Mouse (Mus musculus) myocyte (in vitro differentiated cells): ENCODE results near the gene Sstr3. TPM values are rescaled to one million over a fixed set of nuclear protein-coding genes. Genes with fewer than 3 reads are reported as not detected.
A peak's percentile ranks its signal among the peaks of the same experiment; 100 is the strongest.

Experiments used
- H3K27me3 ChIP-seq: one replicate; pipeline ENCODE4 v1.6.1; 2011; ENCODE audit not compliant: control insufficient read depth, insufficient read depth, insufficient read length
- H3K36me3 ChIP-seq: one replicate; pipeline ENCODE4 v1.6.1; 2011; ENCODE audit not compliant: control insufficient read depth, insufficient read depth
- H3K4me2 ChIP-seq: one replicate; pipeline ENCODE4 v1.6.1; 2011; ENCODE audit warnings: low read depth, control low read depth
- H3K4me3 ChIP-seq: one replicate; pipeline ENCODE4 v1.5.1; 2011; ENCODE audit warnings: mild to moderate bottlenecking, control low read depth, moderate library complexity
- H3K79me2 ChIP-seq: one replicate; pipeline ENCODE4 v1.6.1; 2011; ENCODE audit not compliant: control insufficient read depth, insufficient read depth
- H3ac ChIP-seq: one replicate; pipeline ENCODE4 v1.6.1; 2011; ENCODE audit not compliant: control insufficient read depth, insufficient read length
- CEBPB ChIP-seq: IDR thresholded peaks from 2 replicates; pipeline ENCODE4 v1.6.1; 2011; ENCODE audit warnings: mild to moderate bottlenecking, moderate library complexity; ENCODE audit not compliant: poor library complexity, insufficient read depth, severe bottlenecking
- E2F4 ChIP-seq: IDR thresholded peaks from one replicate; pipeline ENCODE4 v1.6.1; 2011; ENCODE audit warnings: mild to moderate bottlenecking, control low read depth, moderate library complexity; ENCODE audit not compliant: insufficient read depth
- MAX ChIP-seq: IDR thresholded peaks from one replicate; pipeline ENCODE4 v1.6.1; 2011; ENCODE audit warnings: low read depth, mild to moderate bottlenecking, control low read depth
- MYOD1 ChIP-seq, 3 experiments: IDR thresholded peaks; one replicate each; pipeline ENCODE4 v1.6.1; 2011; ENCODE audit warnings: control low read depth in 2 of 3, low read depth in 2 of 3, mild to moderate bottlenecking in 2 of 3, moderate library complexity in 1 of 3; ENCODE audit not compliant: insufficient read length in 2 of 3, control insufficient read depth in 1 of 3
- MYOG ChIP-seq, 3 experiments: IDR thresholded peaks; one replicate each; pipeline ENCODE4 v1.6.1; 2011; ENCODE audit warnings: control low read depth in 2 of 3, low read depth in 2 of 3, mild to moderate bottlenecking in 2 of 3; ENCODE audit not compliant: insufficient read length in 2 of 3, control insufficient read depth in 1 of 3, insufficient read depth in 1 of 3
- POLR2A ChIP-seq: IDR thresholded peaks from one replicate; pipeline ENCODE4 v1.6.1; 2011; ENCODE audit warnings: low read depth, mild to moderate bottlenecking, control low read depth, moderate library complexity; ENCODE audit not compliant: insufficient read length
- POLR2AphosphoS2 ChIP-seq: IDR thresholded peaks from one replicate; pipeline ENCODE4 v1.6.1; 2011; ENCODE audit warnings: low read depth, control low read depth; ENCODE audit not compliant: insufficient read length
- REST ChIP-seq: IDR thresholded peaks from one replicate; pipeline ENCODE4 v1.6.1; 2011; ENCODE audit warnings: mild to moderate bottlenecking, control low read depth, moderate library complexity; ENCODE audit not compliant: insufficient read depth, insufficient read length
- SRF ChIP-seq: IDR thresholded peaks from one replicate; pipeline ENCODE4 v1.6.1; 2011; ENCODE audit warnings: low read depth; ENCODE audit not compliant: control insufficient read depth, insufficient read length
- TCF12 ChIP-seq: IDR thresholded peaks from one replicate; pipeline ENCODE4 v1.6.1; 2011; ENCODE audit warnings: mild to moderate bottlenecking, control low read depth; ENCODE audit not compliant: poor library complexity, insufficient read depth, severe bottlenecking
- TCF3 ChIP-seq: IDR thresholded peaks from one replicate; pipeline ENCODE4 v1.6.1; 2011; ENCODE audit warnings: low read depth, control low read depth; ENCODE audit not compliant: insufficient read length
- USF1 ChIP-seq: IDR thresholded peaks from one replicate; pipeline ENCODE4 v1.6.1; 2011; ENCODE audit warnings: low read depth, mild to moderate bottlenecking, control low read depth, moderate library complexity
- polyA plus RNA-seq: library from polyadenylated mRNA; unstranded; fragments of >200 nt; fragmentation: generic; extraction: Trizol; gene quantifications from one replicate; pipeline ENCODE4 v1.2.1, GENCODE M21; 2012; ENCODE audit warnings: missing spikeins

Sstr3 gene
- polyA plus RNA-seq, 1 experiment, result not detected

GRCm38 (mm10) chr15:78509297-78509899 lies 35.1 kb downstream of the Sstr3 start:
- TF ChIP-seq USF1 (peak; percentile 78), TCF3 (no peak)
- H3K4me3 ChIP-seq, result no peak overlapping the region
- H3K27me3 ChIP-seq, result no peaks in the 10 kb centered on the region
- H3K36me3 ChIP-seq, result no peaks in the 10 kb centered on the region
- no peak overlapping the region for H3ac ChIP-seq
- H3K4me2 ChIP-seq, result peak overlapping the region; percentile 25
- H3K79me2 ChIP-seq, result no peaks in the 10 kb centered on the region

GRCm38 (mm10) chr15:78508443-78508842 lies 36.0 kb downstream of the Sstr3 start:
- no peak overlapping the region for H3K4me3 ChIP-seq
- no peak overlapping the region for H3K4me2 ChIP-seq
- H3K79me2 ChIP-seq, result no peaks in the 10 kb centered on the region
- no peaks in the 10 kb centered on the region for H3K36me3 ChIP-seq
- no peaks in the 10 kb centered on the region for H3K27me3 ChIP-seq
- H3ac ChIP-seq, result no peak overlapping the region
- no peak for TF ChIP-seq E2F4
- TF ChIP-seq TCF3, result no peak
- peak; percentile 47 for TF ChIP-seq USF1
- no peak for TF ChIP-seq MAX
- TF ChIP-seq MYOD1 (IDR thresholded peaks at IDR 0.05; ENCODE audit: control insufficient read depth in 1 of 3, insufficient read length in 2 of 3, low read depth in 2 of 3), result no peak
- TF ChIP-seq MYOG (IDR thresholded peaks at IDR 0.05; ENCODE audit: control insufficient read depth in 1 of 3, insufficient read depth in 1 of 3, insufficient read length in 2 of 3, low read depth in 2 of 3), result no peak
- no peak for TF ChIP-seq TCF12
- TF ChIP-seq POLR2AphosphoS2, result no peak

GRCm38 (mm10) chr15:78505541-78505940 lies 38.9 kb downstream of the Sstr3 start:
- Histone ChIP-seq H3K36me3 (no peaks in the 10 kb centered on the region), H3ac (no peak overlapping the region), H3K79me2 (no peaks in the 10 kb centered on the region), H3K4me3 (no peak overlapping the region), H3K4me2 (no peak overlapping the region), H3K27me3 (peaks cover 12% of the 10 kb centered on the region)
- TF ChIP-seq CEBPB, result no peak
- TF ChIP-seq POLR2AphosphoS2, result no peak
- no peak for TF ChIP-seq E2F4

- Histone ChIP-seq H3K4me3 (no peak overlapping the region), H3K79me2 (no peaks in the 10 kb centered on the region), H3ac (no peak overlapping the region), H3K4me2 (no peak overlapping the region), H3K27me3 (peaks cover 17% of the 10 kb centered on the region), H3K36me3 (no peaks in the 10 kb centered on the region)
- TF ChIP-seq MYOG (IDR thresholded peaks at IDR 0.05; ENCODE audit: control insufficient read depth in 1 of 3, insufficient read depth in 1 of 3, insufficient read length in 2 of 3, low read depth in 2 of 3) (peak; percentile 28 to 75 (median 55)), POLR2AphosphoS2 (no peak), CEBPB (0 out of 2 replicates have a peak, but pooled peaks have one; percentile 1), E2F4 (no peak), SRF (no peak), MAX (no peak), USF1 (no peak), POLR2A (no peak), MYOD1 (IDR thresholded peaks at IDR 0.05; ENCODE audit: control insufficient read depth in 1 of 3, insufficient read length in 2 of 3, low read depth in 2 of 3) (peak; percentile 55 to 68 (median 57)), TCF12 (peak; percentile 69), REST (no peak), TCF3 (peak; percentile 50)
Measured at GRCm38 (mm10) chr15:78504816-78505215, 39.7 kb downstream of the Sstr3 start.

- no peak for TF ChIP-seq MAX
- TF ChIP-seq POLR2A, result no peak
- TF ChIP-seq MYOD1 (IDR thresholded peaks at IDR 0.05; ENCODE audit: control insufficient read depth in 1 of 3, insufficient read length in 2 of 3, low read depth in 2 of 3), result peak; percentile 95 to 98 (median 96)
- TF ChIP-seq REST, result no peak
- TF ChIP-seq POLR2AphosphoS2, result no peak
- TF ChIP-seq USF1, result no peak
- no peak for TF ChIP-seq CEBPB
- no peak for TF ChIP-seq E2F4
- peak; percentile 73 for TF ChIP-seq TCF12
- TF ChIP-seq TCF3, result peak; percentile 73
- no peak for TF ChIP-seq SRF
- peak in 2 of 3 experiments; percentile 87 to 90 for TF ChIP-seq MYOG (IDR thresholded peaks at IDR 0.05; ENCODE audit: control insufficient read depth in 1 of 3, insufficient read depth in 1 of 3, insufficient read length in 2 of 3, low read depth in 2 of 3)
- Histone ChIP-seq H3K79me2 (no peaks in the 10 kb centered on the region), H3K36me3 (no peaks in the 10 kb centered on the region), H3K4me2 (peak overlapping the region; percentile 28), H3ac (no peak overlapping the region), H3K4me3 (no peak overlapping the region), H3K27me3 (peaks cover 18% of the 10 kb centered on the region)
Measured at GRCm38 (mm10) chr15:78504013-78504412, 40.5 kb downstream of the Sstr3 start.
